Mouse (Mus musculus) cerebellum, adult 9-11 months (tissue): ENCODE results near the gene Ttc39b.
A peak's percentile ranks its signal among the peaks of the same experiment; 100 is the strongest.

ENCODE experiments used
- DNase-seq: peaks from one replicate; pipeline ENCODE4 v3.0.0; 2022

The Ttc39b gene

DNA sequence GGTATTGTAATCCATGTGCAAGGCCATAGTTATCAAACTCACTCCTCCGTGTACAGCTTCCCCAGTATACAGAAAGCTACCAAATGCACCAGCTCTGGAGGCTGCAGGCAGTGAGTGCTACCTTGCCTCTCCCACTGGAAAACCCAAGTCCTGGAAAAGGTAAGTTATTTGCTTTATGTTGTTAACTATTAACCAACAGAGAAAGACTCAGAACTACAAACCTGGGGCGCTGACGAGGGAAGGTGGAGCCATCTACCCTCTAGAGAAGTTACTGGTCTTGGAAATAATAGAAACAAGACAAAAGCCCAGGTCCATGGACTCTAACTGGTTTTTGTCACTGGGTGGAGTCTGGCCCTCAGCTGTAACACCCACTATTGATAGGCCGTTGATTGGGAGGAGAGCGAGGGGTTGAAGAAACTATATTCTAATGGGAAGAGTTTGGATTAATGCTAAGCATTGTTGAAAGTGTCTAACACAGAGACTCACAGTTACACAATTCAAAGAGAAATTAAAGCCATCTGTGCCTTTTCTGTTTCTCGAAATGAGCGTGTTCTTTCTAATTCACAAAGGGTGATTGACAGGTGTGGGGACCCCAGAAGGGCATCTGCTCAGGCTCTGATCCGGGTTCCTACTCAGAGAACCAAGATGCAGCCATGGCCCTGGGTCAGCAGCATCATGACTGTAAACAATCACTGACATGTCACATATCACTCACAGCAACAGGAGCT is 98.3 kb downstream of the Ttc39b start:
- DNase-seq: no peak

DNA sequence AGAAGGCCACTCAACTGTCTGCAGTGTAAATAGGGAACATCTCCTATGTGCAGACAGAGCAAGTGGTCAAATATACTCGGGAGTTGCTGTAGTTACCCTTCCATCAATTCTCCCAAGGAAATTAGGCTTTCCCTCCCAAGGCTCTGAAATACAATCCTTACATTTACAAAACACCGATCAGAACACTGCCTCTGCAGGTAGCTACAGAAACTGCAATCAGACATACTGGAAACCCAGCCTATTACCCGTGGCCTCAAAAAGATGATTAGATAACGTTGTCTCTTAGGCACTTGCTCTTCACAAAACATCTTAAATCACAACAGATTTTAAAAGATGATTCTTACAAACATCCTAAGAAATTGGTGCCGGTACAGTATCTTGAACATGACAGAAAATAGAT is 99.8 kb downstream of the Ttc39b start:
- no peak for DNase-seq

DNA sequence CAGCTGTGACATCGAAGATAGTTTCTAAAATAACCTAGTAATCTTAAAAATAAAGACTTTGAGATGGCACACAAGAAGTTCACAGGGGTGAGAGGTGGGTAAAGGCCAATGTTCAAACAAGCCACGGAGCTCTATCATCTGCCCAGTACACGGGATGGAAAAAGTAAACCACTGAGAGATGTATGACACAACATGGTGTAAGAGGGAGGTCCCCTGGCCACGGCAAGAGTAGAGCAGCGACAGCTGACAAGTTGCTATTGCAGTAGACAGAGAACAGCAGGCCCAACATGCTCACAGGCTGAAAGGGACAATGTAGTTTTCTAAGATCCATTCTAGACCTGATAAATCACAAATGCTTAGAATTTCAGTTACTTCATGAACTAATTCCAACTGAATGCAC is 100.9 kb downstream of the Ttc39b start:
- no peak for DNase-seq

DNA sequence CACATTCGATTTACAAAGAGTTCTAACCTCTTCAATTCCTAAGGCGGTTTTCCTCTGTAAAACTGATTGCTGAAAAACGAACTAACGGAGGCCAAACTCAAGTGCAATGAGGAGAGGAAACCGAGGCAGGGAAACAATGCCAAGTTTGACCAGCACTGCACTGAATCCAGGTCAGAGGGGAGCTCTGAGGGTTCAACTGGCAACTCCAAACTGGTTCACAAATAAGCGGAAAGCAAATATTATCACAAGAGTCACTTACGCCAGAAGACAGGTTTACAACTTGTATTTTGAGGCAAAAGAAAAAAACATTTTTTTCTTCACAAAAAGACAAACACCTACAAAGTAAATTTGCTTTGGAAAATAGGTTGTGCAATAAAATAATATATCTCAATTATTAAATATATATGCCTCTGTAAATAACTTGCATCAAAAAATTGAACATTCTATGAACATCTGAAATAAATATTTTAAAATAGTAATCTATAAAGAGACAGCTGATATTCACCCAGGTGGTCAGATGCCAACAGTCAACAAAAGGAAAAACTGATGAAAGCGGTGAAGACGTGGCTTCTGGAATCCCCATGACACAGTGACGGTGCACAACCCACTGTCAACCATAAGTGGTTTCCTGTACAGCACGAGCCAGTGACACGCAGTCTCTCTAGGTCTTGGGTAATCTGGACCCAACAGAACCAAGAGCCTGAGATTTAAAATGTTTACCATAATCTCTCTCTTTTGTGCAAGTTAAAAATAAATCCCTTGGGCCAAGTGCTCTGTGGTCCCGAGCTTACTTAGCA is 103.1 kb downstream of the Ttc39b start:
- no peak for DNase-seq

DNA sequence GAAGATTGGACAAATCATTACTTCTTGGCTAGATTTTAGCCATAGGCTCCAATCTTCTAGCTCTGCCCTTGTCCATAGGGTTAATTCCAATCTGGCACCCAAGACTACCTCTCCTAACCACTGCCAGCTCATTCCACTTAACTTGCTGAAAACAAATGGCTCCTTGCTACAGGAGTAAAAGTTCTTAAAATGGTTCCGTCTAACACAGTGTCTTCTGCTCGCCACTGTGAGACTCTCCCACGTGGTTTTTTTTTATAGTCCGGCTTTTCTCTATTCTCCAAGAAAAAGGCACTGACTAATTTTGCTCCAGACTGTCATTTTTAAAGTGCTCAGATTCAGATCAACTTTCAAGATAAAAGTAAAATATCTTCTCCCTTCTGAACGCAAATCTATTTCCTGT is 104.8 kb downstream of the Ttc39b start:
- no peak for DNase-seq

DNA sequence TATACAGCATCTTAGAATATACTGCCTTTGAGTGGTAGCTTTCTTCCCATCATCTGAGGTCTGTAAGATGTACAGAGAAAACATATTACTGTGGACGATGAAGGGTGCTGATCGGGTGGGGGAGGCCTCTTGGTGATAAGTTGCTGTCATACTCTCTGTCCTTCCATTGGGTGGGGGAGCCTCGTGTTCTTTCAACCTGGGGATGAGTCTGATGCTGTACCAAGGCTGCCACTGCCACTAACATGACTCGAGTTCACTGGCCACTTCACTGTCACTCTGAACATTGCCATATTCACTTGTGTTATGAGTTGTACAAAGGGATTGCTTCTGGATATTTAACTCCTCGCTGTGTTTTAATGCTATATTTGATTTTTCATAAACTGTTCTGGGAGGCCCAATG is 106.9 kb downstream of the Ttc39b start:
- DNase-seq: no peak

DNA sequence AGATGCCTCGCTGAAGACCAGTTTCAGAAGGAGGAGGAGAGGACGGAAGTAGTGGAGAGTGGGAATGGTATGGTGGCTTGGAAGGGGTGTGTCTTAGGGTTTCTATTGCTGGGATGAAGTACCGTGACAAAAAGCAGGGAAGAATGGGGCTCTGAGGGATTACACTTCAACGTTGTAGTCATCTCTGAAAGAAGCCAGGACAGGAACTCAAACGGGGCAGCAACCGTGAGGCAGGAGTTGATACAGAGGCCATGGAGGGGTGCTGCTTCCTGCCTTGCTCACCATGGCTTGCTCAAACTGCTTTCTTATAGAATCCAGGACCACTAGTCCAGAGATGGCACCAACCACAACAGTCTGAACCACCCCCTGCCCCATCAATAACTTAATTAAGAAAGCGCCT is 107.7 kb downstream of the Ttc39b start:
- DNase-seq: no peak

DNA sequence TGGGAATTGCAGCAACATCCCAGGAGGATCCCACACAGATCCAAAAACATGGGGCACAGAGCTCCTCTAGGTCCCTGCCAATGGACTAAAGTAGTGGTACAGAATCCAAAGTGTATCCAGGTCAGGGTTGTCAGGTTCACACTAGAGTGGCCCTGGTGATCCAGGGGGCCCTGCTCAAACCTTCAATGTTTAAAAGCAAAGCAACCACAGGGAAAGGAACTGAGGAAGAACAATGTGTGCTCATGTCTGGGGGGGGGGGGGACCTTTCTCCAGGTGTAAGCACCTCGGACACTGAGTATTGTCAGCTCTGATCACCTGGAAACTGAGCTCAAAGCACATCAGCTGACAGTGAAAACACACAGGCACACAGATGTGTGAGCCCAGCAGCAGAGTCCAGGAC is 108.3 kb downstream of the Ttc39b start:
- no peak for DNase-seq

DNA sequence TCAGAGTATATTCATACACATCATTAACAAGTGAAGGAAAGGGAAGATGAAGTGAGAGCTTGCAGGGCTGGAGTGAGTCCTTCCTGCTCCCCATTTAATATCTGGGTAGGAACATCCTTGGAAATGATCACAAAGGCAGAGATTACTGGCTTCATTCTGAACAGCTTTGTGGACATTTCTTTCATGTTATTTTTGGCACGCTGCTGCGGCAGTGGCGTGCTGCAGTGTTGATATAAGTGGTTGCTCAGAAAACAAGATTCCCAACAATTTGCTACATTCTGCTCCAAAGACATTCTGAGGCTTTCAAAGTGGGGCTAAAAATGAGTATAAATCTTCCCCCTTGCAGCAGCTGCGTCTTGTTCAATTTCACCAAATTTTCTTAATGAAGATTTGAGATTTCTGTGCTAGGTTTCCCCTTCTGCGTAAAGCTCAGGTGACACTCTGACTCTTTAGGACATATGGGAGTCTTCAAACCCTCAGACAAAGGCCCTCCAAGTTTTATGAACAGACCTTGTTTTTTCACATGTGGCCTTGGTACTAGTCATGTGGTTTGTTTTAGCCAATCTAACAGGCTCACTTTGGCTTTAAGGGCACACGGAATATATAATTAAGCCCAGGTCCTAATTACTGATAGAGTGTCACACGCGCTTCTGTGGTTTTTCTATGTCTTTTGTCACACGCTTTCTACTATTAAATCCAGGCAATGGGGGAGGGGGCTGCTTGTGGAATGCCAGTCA is 109.1 kb downstream of the Ttc39b start:
- no peak for DNase-seq

DNA sequence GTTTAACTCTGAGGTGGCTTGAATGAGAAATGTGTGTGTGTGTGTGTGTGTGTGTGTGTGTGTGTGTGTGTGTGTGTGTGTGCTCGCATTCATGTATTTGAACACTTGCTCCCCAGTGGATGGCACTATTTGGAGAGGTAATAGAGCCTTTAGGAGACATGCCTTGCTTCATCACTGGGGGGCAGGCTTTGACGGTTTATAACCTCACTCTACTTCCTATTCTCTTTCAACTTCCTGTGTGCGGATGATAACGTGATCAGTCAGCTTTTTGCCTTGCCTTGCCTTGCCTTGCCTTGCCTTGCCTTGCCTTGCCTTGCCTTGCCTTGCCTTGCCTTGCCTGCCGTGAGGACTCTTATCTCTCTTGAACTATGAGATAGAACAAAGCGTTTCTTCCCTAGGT is 110.3 kb downstream of the Ttc39b start:
- DNase-seq: no peak

DNA sequence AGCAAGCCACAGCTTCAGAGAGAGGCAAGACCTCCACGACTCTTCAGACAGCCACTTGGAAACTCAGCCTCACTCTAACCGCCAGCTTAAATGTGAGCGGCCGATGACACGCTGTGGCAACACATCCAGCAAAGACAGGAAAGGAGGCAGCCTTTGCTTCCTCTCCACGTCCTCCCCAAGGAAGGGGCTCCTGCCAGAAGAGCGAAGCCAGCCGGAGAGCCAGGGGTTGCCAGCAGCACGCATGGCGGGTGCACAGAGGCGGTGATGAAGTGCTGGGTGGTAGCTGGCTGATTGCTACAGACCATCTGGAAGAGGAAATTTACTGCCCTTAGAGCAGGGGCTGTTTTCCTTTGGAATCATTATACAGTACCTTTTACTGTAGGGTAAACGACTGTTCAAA is 112.3 kb downstream of the Ttc39b start:
- DNase-seq: no peak

DNA sequence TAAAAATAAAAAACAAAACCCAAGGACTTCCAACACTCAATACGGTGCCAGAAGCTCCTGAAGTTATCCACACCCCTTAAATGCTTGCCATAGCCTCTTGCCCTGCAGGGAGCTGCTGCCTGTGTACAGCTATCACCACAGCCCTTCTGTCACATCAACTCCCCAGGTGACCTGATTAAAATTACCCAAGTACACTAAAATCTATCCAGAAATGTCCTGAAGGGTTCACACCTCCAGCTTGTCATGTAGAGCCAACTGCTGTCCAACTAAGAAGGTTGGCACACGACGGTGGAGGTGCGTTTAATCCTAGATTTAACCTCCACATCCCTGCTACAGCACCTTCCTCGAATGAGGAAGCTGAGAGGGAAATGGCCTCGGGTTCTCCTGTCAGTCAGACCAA is 113.6 kb downstream of the Ttc39b start:
- DNase-seq: peak; percentile 64

DNA sequence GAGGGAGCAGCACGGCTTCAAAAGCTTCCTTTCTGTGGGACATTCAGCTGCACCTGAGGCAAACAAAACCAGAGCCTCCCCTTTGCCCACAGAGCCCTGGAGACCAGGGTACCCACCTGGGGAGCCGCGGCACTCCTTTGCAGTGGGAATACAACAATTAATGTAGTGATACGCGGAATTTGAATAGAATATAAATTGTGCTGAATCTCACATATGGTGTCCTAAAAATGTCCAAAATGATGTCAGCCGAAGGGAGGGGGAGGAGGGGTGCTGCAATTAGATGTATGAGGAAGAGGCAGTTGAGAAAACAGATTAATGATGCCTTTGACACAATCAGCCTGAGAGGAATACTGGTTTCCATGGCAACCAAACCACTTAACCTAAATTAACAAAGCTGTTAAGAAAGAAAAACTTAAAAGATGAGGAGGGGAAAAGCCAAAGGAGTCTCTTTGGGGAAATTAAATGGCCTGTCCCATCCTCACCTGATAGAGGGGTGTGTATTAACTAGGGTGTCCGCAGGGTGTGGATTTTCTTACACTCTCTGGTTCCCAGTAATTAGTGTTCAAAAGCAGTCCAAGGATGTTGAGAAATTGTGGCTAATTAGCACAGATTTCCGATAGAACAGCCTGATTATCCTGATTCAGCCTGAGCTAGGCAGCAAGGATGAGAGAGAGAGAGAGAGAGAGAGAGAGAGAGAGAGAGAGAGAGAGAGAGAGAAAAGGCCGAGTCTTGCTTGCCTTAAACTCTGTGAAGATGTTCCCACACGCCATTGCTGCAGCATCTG is 117.1 kb downstream of the Ttc39b start:
- DNase-seq: peak; percentile 76

DNA sequence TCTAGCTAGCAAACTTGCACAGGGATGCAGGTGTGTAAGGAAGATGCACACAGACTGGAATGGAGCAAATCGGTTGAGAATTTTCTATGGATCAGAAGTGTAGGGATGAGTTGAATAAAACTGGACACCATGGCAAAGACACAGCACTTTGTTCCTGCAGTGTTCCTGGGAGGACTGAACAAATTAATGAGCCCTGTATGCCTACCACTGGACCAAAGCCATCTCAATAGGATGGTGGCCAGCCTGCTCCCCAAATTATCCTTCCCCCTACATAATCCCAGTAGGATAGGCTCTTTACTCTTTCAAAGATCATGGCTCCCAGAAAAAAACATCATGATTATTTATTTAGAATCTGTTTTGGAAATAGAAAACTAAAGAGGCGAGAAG is 117.6 kb downstream of the Ttc39b start:
- peak; percentile 76 for DNase-seq

DNA sequence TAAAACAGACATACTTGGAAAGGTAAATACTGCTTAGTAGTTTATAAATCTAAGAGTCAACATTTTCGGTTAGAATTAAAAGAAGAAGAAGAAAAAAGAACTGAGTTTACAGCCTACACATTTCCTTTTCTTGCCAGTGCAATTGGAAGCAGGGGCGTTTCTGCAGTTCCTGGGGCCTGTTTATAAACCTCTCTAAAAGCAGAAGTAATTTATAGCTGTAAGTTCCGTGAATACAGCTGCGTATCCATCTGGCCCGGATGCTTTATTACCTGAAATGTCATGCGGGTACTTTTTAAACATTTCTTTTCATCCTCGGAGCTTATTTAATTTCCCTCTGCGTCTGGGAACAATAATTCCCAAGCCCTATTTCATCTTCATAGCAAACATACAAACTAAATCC is 124.7 kb downstream of the Ttc39b start:
- DNase-seq: no peak

DNA sequence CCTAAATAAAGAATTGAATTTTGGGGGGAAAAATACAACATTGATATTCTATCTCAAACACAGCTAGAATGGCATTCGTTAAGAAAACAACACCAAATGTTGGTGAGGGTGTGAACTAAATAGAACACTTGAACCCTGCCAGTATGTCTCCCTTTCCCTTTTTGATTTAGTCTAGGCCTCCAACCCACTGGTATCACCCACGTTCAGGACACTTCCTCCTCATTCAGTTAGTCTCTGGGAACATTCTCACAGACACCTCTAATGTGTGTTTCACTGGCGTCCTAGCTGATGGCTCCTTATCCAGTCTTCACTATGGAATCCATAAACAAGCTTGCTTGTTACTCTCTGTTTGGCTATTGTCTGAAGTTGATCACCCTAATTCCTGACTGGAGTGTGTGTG is 125.9 kb downstream of the Ttc39b start:
- no peak for DNase-seq

DNA sequence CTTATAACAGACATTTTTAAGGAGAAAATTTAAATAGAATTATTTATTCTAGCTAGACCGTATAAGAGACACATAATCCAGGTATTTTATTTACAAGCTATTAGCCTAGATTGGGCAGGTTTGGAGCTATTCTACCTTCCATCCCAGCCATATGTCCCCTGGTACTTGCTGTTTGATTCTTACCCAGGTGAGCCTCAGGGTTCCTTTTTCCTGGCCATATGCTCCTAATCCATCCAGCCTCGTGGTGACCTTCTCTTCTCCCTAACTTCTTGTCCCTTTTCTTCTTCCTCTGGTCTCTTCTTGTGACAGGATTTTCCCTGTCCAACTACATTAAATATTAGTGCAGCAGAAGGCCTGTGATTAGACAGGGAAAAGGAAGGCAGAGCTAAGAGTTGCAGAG is 134.3 kb downstream of the Ttc39b start:
- peak; percentile 56 for DNase-seq

DNA sequence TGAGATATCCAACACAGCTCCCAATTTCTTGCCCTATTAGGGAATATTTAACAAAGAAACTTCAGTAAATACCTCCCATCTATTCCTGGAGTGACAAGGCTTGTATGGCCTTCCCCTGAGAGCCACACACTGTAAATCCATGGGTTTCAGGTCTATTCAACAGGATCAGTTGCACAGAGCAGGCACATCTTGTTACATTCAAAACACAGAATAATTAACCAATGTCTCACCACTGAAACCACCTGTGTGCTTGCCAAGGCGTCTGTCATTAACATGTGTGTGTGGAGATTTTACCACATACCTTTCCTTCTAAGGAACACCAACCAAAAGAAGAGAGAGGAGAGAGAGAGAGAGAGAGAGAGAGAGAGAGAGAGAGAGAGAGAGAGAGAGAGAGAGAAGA is 136.7 kb downstream of the Ttc39b start:
- no peak for DNase-seq

DNA sequence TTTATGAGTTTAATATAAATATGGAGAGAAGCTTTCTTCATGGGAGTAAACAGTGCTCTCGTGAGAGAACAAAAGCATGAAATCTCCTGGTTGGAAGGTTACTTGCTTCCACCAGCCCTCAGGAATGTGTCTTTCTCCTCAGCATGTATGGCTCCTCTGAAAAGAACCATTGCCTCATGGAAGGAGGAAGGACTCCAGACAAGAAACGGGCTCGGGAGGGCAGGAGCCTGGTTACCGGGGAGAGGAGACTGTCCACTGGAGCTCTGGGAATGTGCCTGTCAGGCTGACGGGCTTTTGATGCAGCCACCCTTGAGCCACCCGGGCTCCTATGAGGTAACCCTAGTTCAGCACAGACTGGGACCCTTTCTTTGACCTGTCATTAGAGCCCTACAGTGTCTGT is 137.6 kb downstream of the Ttc39b start:
- DNase-seq: no peak

DNA sequence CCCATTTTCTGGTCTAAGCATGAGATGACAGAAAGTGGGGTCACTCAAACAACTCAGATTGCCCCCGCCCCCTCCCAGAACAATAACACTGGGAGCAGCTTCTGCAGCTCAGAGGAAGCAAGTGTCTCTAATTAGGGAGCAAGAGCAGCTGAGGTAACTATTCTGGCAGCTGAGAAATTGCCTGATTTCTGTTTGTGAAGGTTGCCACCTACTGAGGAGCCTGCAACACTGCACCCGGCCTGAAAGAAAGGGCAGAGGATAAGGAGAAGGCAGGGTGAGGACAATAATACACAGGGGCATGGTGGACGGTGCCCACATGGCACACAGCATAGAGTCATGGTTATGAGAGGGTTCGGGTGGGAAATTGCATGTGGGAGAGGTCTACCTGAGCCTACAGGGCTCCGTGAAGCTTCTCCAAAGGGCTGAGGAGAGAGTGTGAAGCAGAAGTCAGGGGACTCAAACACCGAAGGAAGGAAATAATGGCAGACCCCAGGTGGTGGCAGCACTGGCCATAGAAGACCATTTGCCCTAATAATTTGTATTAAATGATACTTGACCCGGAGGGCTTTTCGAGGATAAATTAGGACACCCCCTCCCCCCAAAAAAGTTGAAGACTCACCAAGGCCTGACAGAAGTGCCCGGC is 140.6 kb downstream of the Ttc39b start:
- peak; percentile 80 for DNase-seq

DNA sequence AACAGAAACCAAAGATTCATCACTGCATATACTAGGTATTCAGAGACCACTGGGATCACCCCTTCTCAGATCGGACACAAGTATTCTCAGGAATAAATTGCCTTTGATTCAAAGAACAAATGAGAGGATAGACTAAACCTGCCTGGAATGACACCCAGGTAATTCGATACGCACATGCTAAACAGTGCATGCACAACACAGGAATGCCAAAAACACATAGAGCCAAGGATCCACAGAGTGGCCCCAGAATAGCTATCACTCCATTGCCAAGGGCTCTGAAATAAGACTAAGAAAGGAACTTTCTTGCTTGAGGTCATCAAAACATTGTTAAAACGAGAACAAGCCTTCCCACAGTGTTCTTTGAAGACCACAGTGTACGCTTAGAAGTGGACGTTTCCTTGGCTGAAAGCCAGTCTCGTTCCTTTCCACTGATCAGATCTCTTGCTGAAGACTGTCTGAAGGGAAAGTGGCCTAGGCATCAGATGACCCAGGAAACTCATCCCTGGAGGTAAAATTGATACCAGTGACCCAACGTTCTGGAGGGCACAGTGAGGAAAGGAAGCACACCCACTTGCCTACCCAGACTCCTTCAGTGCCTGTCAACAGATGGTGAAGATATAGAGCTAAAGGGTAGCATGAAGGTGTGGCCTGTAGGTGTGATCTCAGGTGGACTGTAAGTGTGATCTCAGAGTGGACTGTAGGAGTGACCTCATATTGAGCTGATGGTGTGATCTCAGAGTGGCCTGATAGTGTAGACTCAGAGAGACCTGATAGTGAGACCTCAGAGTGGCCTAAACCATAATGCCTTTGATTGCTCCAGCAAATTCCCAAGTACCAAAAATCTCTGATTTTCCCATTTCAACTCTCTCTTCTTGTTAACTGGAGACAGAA is 141.6 kb downstream of the Ttc39b start:
- DNase-seq: no peak

DNA sequence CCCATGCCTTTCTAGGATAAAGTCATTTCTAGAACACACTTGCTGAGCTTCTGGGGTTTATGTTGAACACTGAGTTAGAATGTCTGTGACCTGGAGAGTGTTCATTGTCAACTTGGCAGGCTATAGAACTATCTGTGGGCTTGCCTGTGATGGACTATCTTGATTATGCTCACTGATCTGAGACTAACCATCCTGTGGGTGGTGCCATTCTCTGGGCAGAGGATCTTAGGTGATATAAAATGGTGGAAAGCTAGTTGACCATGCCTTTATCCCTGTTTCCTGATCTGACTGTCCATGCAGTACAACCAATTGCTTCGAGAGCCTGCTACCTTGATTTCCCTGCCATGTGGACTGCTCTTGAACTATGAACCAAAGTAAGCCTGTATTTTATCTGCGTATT is 146.6 kb downstream of the Ttc39b start:
- no peak for DNase-seq
